In the genomic region with DNA sequence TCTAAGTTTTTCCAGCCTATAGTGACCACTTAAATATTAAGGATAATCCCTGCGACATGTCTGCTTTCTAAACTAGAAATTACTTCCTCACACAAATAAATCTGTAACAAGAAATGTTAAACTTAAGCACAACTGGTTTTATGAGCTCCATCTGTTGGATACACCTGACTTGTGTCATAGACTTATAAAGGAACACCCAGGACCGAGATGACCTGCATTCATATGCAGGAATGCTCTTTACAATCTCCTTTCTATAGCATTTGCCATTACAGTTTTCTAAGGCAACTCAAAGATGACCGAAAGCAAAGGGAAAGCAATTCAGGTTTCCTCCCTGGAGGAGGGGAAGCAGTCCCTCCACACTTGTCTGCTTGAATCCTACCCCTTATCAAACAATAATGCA, we compare ENCODE assay signal across 26 mouse cellular contexts. TPM values are rescaled to one million over a fixed set of nuclear protein-coding genes. Genes with fewer than 3 reads are reported as not detected.
"Had no signal": no experiment of that assay in that cellular context is flagged by ENCODE, and none has a peak within 500 bp of the region (broad histone marks: within the 10 kb centered on the region; RNA-seq: fewer than 3 reads in every experiment).

No protein-coding gene starts in this region.

- H3K4me3 ChIP-seq: layer of hippocampus, adult 2 months; limb, embryonic 10.5 days; limb, embryonic 13.5 days; liver, embryonic 12.5 days; liver, embryonic 15.5 days; lung, embryonic 15.5 days; midbrain, embryonic 10.5 days; neural tube, embryonic 12.5 days; neural tube, embryonic 15.5 days had no signal

- H3K9me3 ChIP-seq: limb, embryonic 10.5 days; limb, embryonic 13.5 days; liver, embryonic 12.5 days; liver, embryonic 15.5 days; lung, embryonic 15.5 days; megakaryocyte, embryonic 14.5 days; midbrain, embryonic 10.5 days; neural tube, embryonic 12.5 days; neural tube, embryonic 15.5 days had no signal

- ATAC-seq: liver, embryonic 12.5 days had no signal

- H3K27ac ChIP-seq: kidney, postnatal 0 days; layer of hippocampus, adult 2 months; limb, embryonic 10.5 days; limb, embryonic 13.5 days; liver, embryonic 12.5 days; liver, embryonic 15.5 days; lung, embryonic 15.5 days; midbrain, embryonic 10.5 days; neural tube, embryonic 12.5 days; neural tube, embryonic 15.5 days; stomach, postnatal 0 days had no signal

- H3K9ac ChIP-seq: limb, embryonic 13.5 days; liver, embryonic 12.5 days; liver, embryonic 15.5 days; lung, embryonic 15.5 days; neural tube, embryonic 12.5 days; neural tube, embryonic 15.5 days had no signal

- DNase-seq: kidney, postnatal 25 days; layer of hippocampus, adult 9-11 months; liver; lung, adult 18-20 months; lung, postnatal 10 days; lung, postnatal 36 days; midbrain, embryonic 14.5 days; right cerebral cortex, adult 18-20 months; right cerebral cortex, postnatal 14 days; right cerebral cortex, postnatal 4 days; thymus, adult 18-20 months; thymus, postnatal 36 days had no signal

- H3K4me2 ChIP-seq: limb, embryonic 13.5 days; liver, embryonic 12.5 days; liver, embryonic 15.5 days; lung, embryonic 15.5 days; neural tube, embryonic 12.5 days; neural tube, embryonic 15.5 days had no signal

- H3K27me3 ChIP-seq: limb, embryonic 13.5 days; liver, embryonic 12.5 days; liver, embryonic 15.5 days; lung, embryonic 15.5 days; neural tube, embryonic 12.5 days; neural tube, embryonic 15.5 days had no signal

RNA-seq across cellular contexts. Expression of a gene that starts 46.5 kb away (rescaled TPM):
- polyA plus RNA-seq: kidney, embryonic 14.5 days; kidney, postnatal 0 days; limb, embryonic 10.5 days; limb, embryonic 13.5 days; lung, embryonic 15.5 days; midbrain, embryonic 10.5 days; neural tube, embryonic 12.5 days; neural tube, embryonic 15.5 days; stomach, embryonic 14.5 days; stomach, postnatal 0 days had no signal
